Mouse (Mus musculus) macrophage (primary cell): ENCODE results near the gene Plg. TPM values are rescaled to one million over a fixed set of nuclear protein-coding genes. Genes with fewer than 3 reads are reported as not detected.

Experiments used
- H3K27ac ChIP-seq: fragments of 350-480 bp; formaldehyde crosslinking; 2 replicates; pipeline ENCODE4 v1.9.0; 2021
- H3K36me3 ChIP-seq: fragments of 350-480 bp; formaldehyde crosslinking; 2 replicates; pipeline ENCODE4 v1.9.0; 2021; ENCODE audit errors: inconsistent target
- H3K4me3 ChIP-seq: fragments of 350-480 bp; formaldehyde crosslinking; 2 replicates; pipeline ENCODE4 v1.9.0; 2021; ENCODE audit errors: inconsistent target
- H3K79me2 ChIP-seq: fragments of 350-480 bp; formaldehyde crosslinking; 2 replicates; pipeline ENCODE4 v1.9.0; 2021; ENCODE audit errors: inconsistent target
- WGBS: methylation state at CpG from one replicate; pipeline ENCODE4 v1.1.7; 2026; ENCODE audit warnings: inconsistent platforms; ENCODE audit not compliant: missing documents; 5-methylcytosine and 5-hydroxymethylcytosine counted together
- polyA plus RNA-seq: library from polyadenylated mRNA; stranded (reverse); fragments of 250-400 nt; gene quantifications from 3 replicates; pipeline ENCODE4 v1.2.4, GENCODE M21; 2018; ENCODE audit warnings: inconsistent platforms

The Plg gene
- polyA plus RNA-seq, 1 experiment from 2014 or later, result not detected

GRCm38 (mm10) chr17:12415031-12415735, 36.8 kb downstream of the Plg start:
- Histone ChIP-seq H3K79me2 (no peaks in the 10 kb centered on the region), H3K36me3 (no peaks in the 10 kb centered on the region), H3K4me3 (no peak overlapping the region), H3K27ac (no peak overlapping the region)
- 74% methylated on average over 15 of the region's 15 CpGs for WGBS

GRCm38 (mm10) chr17:12415741-12416140, 37.3 kb downstream of the Plg start:
- 74% methylated on average over 5 of the region's 5 CpGs for WGBS
- Histone ChIP-seq H3K79me2 (no peaks in the 10 kb centered on the region), H3K27ac (no peak overlapping the region), H3K36me3 (no peaks in the 10 kb centered on the region), H3K4me3 (no peak overlapping the region)

GRCm38 (mm10) chr17:12416250-12416895, 38.0 kb downstream of the Plg start:
- Histone ChIP-seq H3K36me3 (no peaks in the 10 kb centered on the region), H3K79me2 (no peaks in the 10 kb centered on the region), H3K4me3 (no peak overlapping the region), H3K27ac (no peak overlapping the region)
- 41% methylated on average over 6 of the region's 6 CpGs for WGBS

GRCm38 (mm10) chr17:12419491-12420079, 41.2 kb downstream of the Plg start:
- Histone ChIP-seq H3K79me2 (no peaks in the 10 kb centered on the region), H3K4me3 (no peak overlapping the region), H3K36me3 (no peaks in the 10 kb centered on the region), H3K27ac (no peak overlapping the region)
- 67% methylated on average over 19 of the region's 19 CpGs for whole genome bisulfite sequencing

- Histone ChIP-seq H3K79me2 (no peaks in the 10 kb centered on the region), H3K4me3 (no peak overlapping the region), H3K36me3 (no peaks in the 10 kb centered on the region), H3K27ac (no peak overlapping the region)
- WGBS, result 80% methylated on average over 16 of the region's 16 CpGs
Observed at GRCm38 (mm10) chr17:12420886-12421574, 42.6 kb downstream of the Plg start.

- Histone ChIP-seq H3K79me2 (no peaks in the 10 kb centered on the region), H3K4me3 (no peak overlapping the region), H3K36me3 (no peaks in the 10 kb centered on the region), H3K27ac (no peak overlapping the region)
- 100% methylated on average over 1 of the region's 1 CpGs for WGBS
Observed at GRCm38 (mm10) chr17:12422143-12422542, 43.7 kb downstream of the Plg start.

GRCm38 (mm10) chr17:12427156-12427555, 48.7 kb downstream of the Plg start:
- 42% methylated on average over 3 of the region's 3 CpGs for WGBS
- Histone ChIP-seq H3K36me3 (no peaks in the 10 kb centered on the region), H3K27ac (no peak overlapping the region), H3K79me2 (no peaks in the 10 kb centered on the region), H3K4me3 (no peak overlapping the region)

GRCm38 (mm10) chr17:12428369-12428768, 50.0 kb downstream of the Plg start:
- Histone ChIP-seq H3K27ac (no peak overlapping the region), H3K79me2 (no peaks in the 10 kb centered on the region), H3K4me3 (no peak overlapping the region), H3K36me3 (no peaks in the 10 kb centered on the region)

GRCm38 (mm10) chr17:12431707-12432106, 53.3 kb downstream of the Plg start:
- Histone ChIP-seq H3K27ac (no peak overlapping the region), H3K4me3 (no peak overlapping the region), H3K36me3 (no peaks in the 10 kb centered on the region), H3K79me2 (no peaks in the 10 kb centered on the region)
- 44% methylated on average over 5 of the region's 5 CpGs for WGBS

- no peaks in the 10 kb centered on the region for H3K79me2 ChIP-seq
- H3K4me3 ChIP-seq, result no peak overlapping the region
- WGBS, result 94% methylated on average over 10 of the region's 10 CpGs
- H3K36me3 ChIP-seq, result no peaks in the 10 kb centered on the region
- H3K27ac ChIP-seq, result no peak overlapping the region
Observed at GRCm38 (mm10) chr17:12437771-12438170, 59.4 kb downstream of the Plg start.

GRCm38 (mm10) chr17:12444561-12444960, 66.2 kb downstream of the Plg start:
- Histone ChIP-seq H3K36me3 (no peaks in the 10 kb centered on the region), H3K27ac (no peak overlapping the region), H3K4me3 (no peak overlapping the region), H3K79me2 (no peaks in the 10 kb centered on the region)
- WGBS, result 95% methylated on average over 2 of the region's 2 CpGs

- no peaks in the 10 kb centered on the region for H3K79me2 ChIP-seq
- no peak overlapping the region for H3K27ac ChIP-seq
- H3K36me3 ChIP-seq, result no peaks in the 10 kb centered on the region
- WGBS, result 98% methylated on average over 4 of the region's 4 CpGs
- no peak overlapping the region for H3K4me3 ChIP-seq
Observed at GRCm38 (mm10) chr17:12451234-12451633, 72.8 kb downstream of the Plg start.

GRCm38 (mm10) chr17:12452862-12453531, 74.6 kb downstream of the Plg start:
- Histone ChIP-seq H3K4me3 (no peak overlapping the region), H3K36me3 (no peaks in the 10 kb centered on the region), H3K27ac (no peak overlapping the region), H3K79me2 (no peaks in the 10 kb centered on the region)
- WGBS, result 93% methylated on average over 11 of the region's 11 CpGs

- Histone ChIP-seq H3K27ac (no peak overlapping the region), H3K79me2 (no peaks in the 10 kb centered on the region), H3K36me3 (no peaks in the 10 kb centered on the region), H3K4me3 (no peak overlapping the region)
- WGBS, result 90% methylated on average over 6 of the region's 6 CpGs
Observed at GRCm38 (mm10) chr17:12453691-12454090, 75.3 kb downstream of the Plg start.
